In genomic region chr13:108164621-108165020, GRCm38 (mm10) we compare ENCODE assay signal across 20 mouse cellular contexts. TPM values are rescaled to one million over a fixed set of nuclear protein-coding genes. Genes with fewer than 3 reads are reported as not detected.
A peak's percentile ranks its signal among the peaks of the same experiment; 100 is the strongest.
DNase-seq lines count a peak whose midpoint lies in the region; ATAC-seq and TF ChIP-seq lines count a peak whose summit lies in the region.
"Had no signal": no experiment of that assay in that cellular context is flagged by ENCODE, and none has a peak within 500 bp of the region (broad histone marks: within the 10 kb centered on the region; RNA-seq: fewer than 3 reads in every experiment).

No protein-coding gene starts in this region.

- H3K27ac ChIP-seq in cerebellum, adult 2 months (ENCODE audit: insufficient read depth, low read length) = peak overlapping the region; percentile 62; the same call in 1 of the 2 replicates
- no peak overlapping the region for H3K27ac ChIP-seq in lung, postnatal 0 days (ENCODE audit: low read length)
- H3K27ac ChIP-seq: embryonic facial prominence, embryonic 12.5 days; forebrain, embryonic 12.5 days; hindbrain, embryonic 10.5 days; hindbrain, embryonic 14.5 days; intestine, embryonic 15.5 days had no signal

- 0 out of 2 replicates have a peak, but pooled peaks have one; percentile 16 for ATAC-seq in cerebellum, adult (ENCODE audit: insufficient number of reproducible peaks, low FRiP score, low TSS enrichment)
- no peak for ATAC-seq in lung, postnatal 0 days
- ATAC-seq: CD4-positive, CD25-positive, alpha-beta regulatory T cell, adult 4 months; forebrain, postnatal 0 days; intestine, embryonic 15.5 days had no signal

- H3K9ac ChIP-seq in lung, postnatal 0 days (replicated peaks; ENCODE audit: low read depth) = no peak overlapping the region
- H3K9ac ChIP-seq: embryonic facial prominence, embryonic 12.5 days; forebrain, embryonic 12.5 days; forebrain, postnatal 0 days; heart, embryonic 12.5 days; hindbrain, embryonic 14.5 days; intestine, embryonic 15.5 days had no signal

- H3K9me3 ChIP-seq in lung, postnatal 0 days (ENCODE audit: low read length) = no peaks in the 10 kb centered on the region
- H3K9me3 ChIP-seq: embryonic facial prominence, embryonic 12.5 days; forebrain, embryonic 12.5 days; G1E; heart, embryonic 12.5 days; hindbrain, embryonic 10.5 days; intestine, embryonic 15.5 days had no signal

- no peak overlapping the region for H3K4me2 ChIP-seq in lung, postnatal 0 days (replicated peaks; ENCODE audit: low read depth, low read length)
- H3K4me2 ChIP-seq: embryonic facial prominence, embryonic 12.5 days; forebrain, embryonic 12.5 days; heart, embryonic 12.5 days; hindbrain, embryonic 14.5 days; intestine, embryonic 15.5 days had no signal

- TF ChIP-seq EP300 in lung, postnatal 0 days (IDR thresholded peaks at IDR 0.05) = no peak

- 14% methylated on average over 3 of the region's 3 CpGs for WGBS in cerebellum, adult 2 months
- 86% methylated on average over 3 of the region's 3 CpGs for WGBS in lung, postnatal 0 days

- TF ChIP-seq POLR2A in cerebellum, adult 2 months (IDR thresholded peaks at IDR 0.05; ENCODE audit: borderline replicate concordance, insufficient read depth, low read length) = no peak

- no peaks in the 10 kb centered on the region for H3K36me3 ChIP-seq in lung, postnatal 0 days (ENCODE audit: insufficient read depth, low read length)

- H3K4me1 ChIP-seq in cerebellum, adult 2 months (ENCODE audit: control insufficient read depth, insufficient read depth, low read length) = peaks cover 14% of the 10 kb centered on the region; the same call in 1 of the 2 replicates
- H3K4me1 ChIP-seq in lung, postnatal 0 days (ENCODE audit: insufficient read depth, low read depth, low read length) = 0 out of 2 replicates have a peak, but pooled peaks cover 1% of the 10 kb centered on the region

- H3K27me3 ChIP-seq in cerebellum, adult 2 months (ENCODE audit: control insufficient read depth, insufficient read depth, low read length) = no peaks in the 10 kb centered on the region
- no peaks in the 10 kb centered on the region for H3K27me3 ChIP-seq in lung, postnatal 0 days (replicated peaks; ENCODE audit: insufficient read depth, low read length)
- H3K27me3 ChIP-seq: embryonic facial prominence, embryonic 12.5 days; forebrain, embryonic 12.5 days; heart, embryonic 12.5 days; intestine, embryonic 15.5 days had no signal

- H3K4me3 ChIP-seq in cerebellum, adult 2 months (replicated peaks; ENCODE audit: insufficient read depth, low read depth, low read length) = no peak overlapping the region
- no peak overlapping the region for H3K4me3 ChIP-seq in lung, postnatal 0 days (ENCODE audit: low read depth, low read length)
- H3K4me3 ChIP-seq: embryonic facial prominence, embryonic 12.5 days; forebrain, embryonic 12.5 days; heart, embryonic 12.5 days; hindbrain, embryonic 10.5 days; intestine, embryonic 15.5 days had no signal

- no peak for TF ChIP-seq CTCF in cerebellum, adult 2 months (IDR thresholded peaks at IDR 0.05; ENCODE audit: borderline replicate concordance, insufficient read depth, low read depth, low read length)
- no peak for TF ChIP-seq CTCF in lung, postnatal 0 days (IDR thresholded peaks at IDR 0.05)

- DNase-seq in cerebellum, postnatal 4 days (ENCODE audit: low spot score in 2 of 2) = no peak
- peak; percentile 33 to 75 for DNase-seq in cerebellum, adult 2 months
- DNase-seq in cerebellum, postnatal 10 days = peak; percentile 61 to 69
- no peak for DNase-seq in lung, postnatal 0 days (ENCODE audit: low spot score)
- DNase-seq in Muller cell, postnatal 12 days (ENCODE audit: inconsistent ontology term) = no peak
- DNase-seq in spleen, adult 12 weeks (ENCODE audit: low spot score) = no peak
- DNase-seq: adrenal gland, postnatal 10 days; B cell, adult 2 months; gastrocnemius, postnatal 14 days; kidney, adult 18-20 months had no signal

RNA-seq across cellular contexts. Expression of gene Ercc8, which starts 6.1 kb away (rescaled TPM):
- 19.6 and 20.2 TPM in 2 replicates for polyA plus RNA-seq in cerebellum, adult 2 months (2012; rRNA removed)
- polyA plus RNA-seq in lung, postnatal 0 days (2015; fragmentation: Nextera tagmentation; extraction: Ambion mirVana) = 8.3 and 9.0 TPM in 2 replicates

RNA-seq across cellular contexts. Expression of gene Ndufaf2, which starts 6.2 kb away (rescaled TPM):
- 46.0 and 62.4 TPM in 2 replicates for polyA plus RNA-seq in cerebellum, adult 2 months (2012; rRNA removed)
- 35.7 and 37.2 TPM in 2 replicates for polyA plus RNA-seq in lung, postnatal 0 days (2015; fragmentation: Nextera tagmentation; extraction: Ambion mirVana)

RNA-seq across cellular contexts. Expression of gene Elovl7, which starts 49.6 kb away (rescaled TPM):
- polyA plus RNA-seq in cerebellum, adult 2 months (2012; rRNA removed) = 14.7 and 17.0 TPM in 2 replicates
- polyA plus RNA-seq in lung, postnatal 0 days (2015; fragmentation: Nextera tagmentation; extraction: Ambion mirVana) = 10.1 and 12.9 TPM in 2 replicates
- polyA plus RNA-seq: G1E had no signal

Comparison
In these comparisons a context has a peak if more than half of its experiments do, and no peak if none do; other contexts are left out.
1. DNase-seq: peak in cerebellum, adult 2 months (2 of 2) and cerebellum, postnatal 10 days (2 of 2); none in cerebellum, postnatal 4 days (0 of 2), lung, postnatal 0 days (single experiment), Muller cell, postnatal 12 days (single experiment) and spleen, adult 12 weeks (single experiment).